ENCODE assay signal across 14 mouse cellular contexts in the genomic region with DNA sequence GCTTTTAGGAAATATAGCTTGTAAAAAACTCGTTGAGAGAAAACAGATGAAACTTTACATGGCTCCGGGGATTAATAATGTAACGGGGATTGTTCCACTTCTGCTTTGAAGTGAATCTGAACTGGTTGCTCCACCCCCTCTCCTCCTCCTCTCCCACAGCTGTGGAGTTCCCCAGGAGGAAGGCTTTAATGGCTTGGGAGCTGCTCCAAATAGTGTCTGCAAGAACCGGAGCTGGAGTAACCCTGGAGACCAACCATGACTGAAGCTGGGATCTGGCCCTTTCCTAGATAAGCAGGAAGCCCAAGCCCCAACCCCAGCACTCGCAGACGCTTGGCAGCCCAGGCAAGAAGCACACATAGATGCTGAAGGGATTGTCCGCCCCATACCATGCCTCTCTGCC. TPM values are rescaled to one million over a fixed set of nuclear protein-coding genes. Genes with fewer than 3 reads are reported as not detected.
A peak's percentile ranks its signal among the peaks of the same experiment; 100 is the strongest.
DNase-seq lines count a peak whose midpoint lies in the region; ATAC-seq and TF ChIP-seq lines count a peak whose summit lies in the region.
"Had no signal": no experiment of that assay in that cellular context is flagged by ENCODE, and none has a peak within 500 bp of the region (broad histone marks: within the 10 kb centered on the region; RNA-seq: fewer than 3 reads in every experiment).

No protein-coding gene starts in this region.

- DNase-seq in lung, adult 18-20 months: peak; percentile 5 to 15
- no peak for DNase-seq in lung, postnatal 14 days
- DNase-seq in gastrocnemius, adult 2 months: peak; percentile 32
- peak; percentile 8 for DNase-seq in heart, postnatal 25 days (ENCODE audit: low spot score)
- peak; percentile 70 for DNase-seq in limb, embryonic 14.5 days (ENCODE audit: low spot score)
- no peak for DNase-seq in thymus, postnatal 25 days
- DNase-seq: liver, postnatal 0 days; right cerebral cortex, postnatal 14 days had no signal

- H3K4me1 ChIP-seq in limb, embryonic 14.5 days (ENCODE audit: control insufficient read depth, insufficient read depth, low read length): peaks cover 5% of the 10 kb centered on the region; the same call in 1 of the 2 replicates
- H3K4me1 ChIP-seq in midbrain, embryonic 16.5 days (ENCODE audit: control insufficient read depth, insufficient read depth, low read length): no peaks in the 10 kb centered on the region
- H3K4me1 ChIP-seq: embryonic facial prominence, embryonic 12.5 days; hindbrain, embryonic 10.5 days had no signal

- no peaks in the 10 kb centered on the region for H3K36me3 ChIP-seq in limb, embryonic 14.5 days (ENCODE audit: control insufficient read depth, insufficient read depth, low read length)
- H3K36me3 ChIP-seq in midbrain, embryonic 16.5 days (ENCODE audit: control insufficient read depth, insufficient read depth, low read length): no peaks in the 10 kb centered on the region
- H3K36me3 ChIP-seq: embryonic facial prominence, embryonic 12.5 days; hindbrain, embryonic 10.5 days had no signal

- no peak overlapping the region for H3K4me2 ChIP-seq in limb, embryonic 14.5 days (replicated peaks; ENCODE audit: low read depth, low read length, severe bottlenecking)
- H3K4me2 ChIP-seq in midbrain, embryonic 16.5 days (ENCODE audit: low read length): no peak overlapping the region
- H3K4me2 ChIP-seq: embryonic facial prominence, embryonic 12.5 days had no signal

- ATAC-seq in limb, embryonic 14.5 days (ENCODE audit: low FRiP score, low read depth): peak; percentile 89
- no peak for ATAC-seq in megakaryocyte, adult 5-6 weeks (ENCODE audit: poor library complexity, severe bottlenecking)
- ATAC-seq in midbrain, embryonic 16.5 days: no peak
- ATAC-seq: liver, postnatal 0 days had no signal

- no peaks in the 10 kb centered on the region for H3K9me3 ChIP-seq in limb, embryonic 14.5 days (ENCODE audit: control insufficient read depth, low read length)
- H3K9me3 ChIP-seq in midbrain, embryonic 16.5 days (replicated peaks; ENCODE audit: control insufficient read depth, low read length, poor library complexity, severe bottlenecking): no peaks in the 10 kb centered on the region
- H3K9me3 ChIP-seq: embryonic facial prominence, embryonic 12.5 days; hindbrain, embryonic 10.5 days had no signal

- no peak for TF ChIP-seq POLR2A in limb, embryonic 14.5 days (IDR thresholded peaks at IDR 0.05; ENCODE audit: borderline replicate concordance, extremely low read depth, insufficient read depth, insufficient read length)

- no peak overlapping the region for H3K9ac ChIP-seq in limb, embryonic 14.5 days (ENCODE audit: low read depth, low read length, severe bottlenecking)
- no peak overlapping the region for H3K9ac ChIP-seq in midbrain, embryonic 16.5 days (ENCODE audit: low read depth, low read length)
- H3K9ac ChIP-seq: embryonic facial prominence, embryonic 12.5 days; liver, postnatal 0 days had no signal

- H3K27me3 ChIP-seq in limb, embryonic 14.5 days (ENCODE audit: control insufficient read depth, insufficient read depth, low read length): no peaks in the 10 kb centered on the region
- no peaks in the 10 kb centered on the region for H3K27me3 ChIP-seq in midbrain, embryonic 16.5 days (ENCODE audit: control insufficient read depth, insufficient read depth, low read depth, low read length)

- H3K27ac ChIP-seq in gastrocnemius, adult 2 months: no peak overlapping the region
- H3K27ac ChIP-seq in limb, embryonic 14.5 days (replicated peaks; ENCODE audit: low read depth, low read length): no peak overlapping the region
- H3K27ac ChIP-seq in midbrain, embryonic 16.5 days (ENCODE audit: low read length): no peak overlapping the region
- H3K27ac ChIP-seq: embryonic facial prominence, embryonic 12.5 days; hindbrain, embryonic 10.5 days had no signal

- H3K4me3 ChIP-seq in gastrocnemius, adult 2 months: no peak overlapping the region
- no peak overlapping the region for H3K4me3 ChIP-seq in limb, embryonic 14.5 days (replicated peaks; ENCODE audit: low read length)
- no peak overlapping the region for H3K4me3 ChIP-seq in midbrain, embryonic 16.5 days (ENCODE audit: low read depth, low read length)
- H3K4me3 ChIP-seq: embryonic facial prominence, embryonic 12.5 days; hindbrain, embryonic 10.5 days had no signal

- intact Hi-C loops in gastrocnemius, adult 2 months (cut with DNase I): no loop called here
- intact Hi-C loops in heart, postnatal 25 days (cut with DNase I): loop anchor here (10.0 kb wide), 1 partner anchor 97 kb away; no protein-coding TSS in a partner anchor

- no peak for TF ChIP-seq CTCF in gastrocnemius, adult 2 months (IDR thresholded peaks at IDR 0.05)

- 29% methylated on average over 7 of the region's 7 CpGs for WGBS in limb, embryonic 14.5 days
- WGBS in midbrain, embryonic 16.5 days: 55% methylated on average over 7 of the region's 7 CpGs

RNA-seq across cellular contexts. Expression of a gene that starts 31.3 kb away (rescaled TPM):
- total RNA-seq in gastrocnemius, adult 2 months (2021): not detected
- total RNA-seq in heart, postnatal 25 days (2021): not detected
- not detected in 2 replicates for polyA plus RNA-seq in limb, embryonic 14.5 days (2012; rRNA removed)
- not detected in 2 replicates for polyA plus RNA-seq in limb, embryonic 14.5 days (2014; fragmentation: Nextera tagmentation; extraction: Ambion mirVana)
- total RNA-seq in megakaryocyte, adult 5-6 weeks (2015): not detected in 2 replicates
- not detected in 2 replicates for total RNA-seq in megakaryocyte, adult 5-6 weeks (2017)
- polyA plus RNA-seq in midbrain, embryonic 16.5 days (2015; fragmentation: Nextera tagmentation; extraction: Ambion mirVana): not detected in 2 replicates
- total RNA-seq: layer of hippocampus, postnatal 14 days had no signal
- polyA plus RNA-seq: embryonic facial prominence, embryonic 12.5 days; frontal cortex, adult 2 months; hindbrain, embryonic 10.5 days; liver, postnatal 0 days had no signal

RNA-seq across cellular contexts. Expression of a gene that starts 34.4 kb away (rescaled TPM):
- total RNA-seq in gastrocnemius, adult 2 months (2021): not detected
- not detected for total RNA-seq in heart, postnatal 25 days (2021)
- not detected in 2 replicates for polyA plus RNA-seq in limb, embryonic 14.5 days (2012; rRNA removed)
- not detected in 2 replicates for polyA plus RNA-seq in limb, embryonic 14.5 days (2014; fragmentation: Nextera tagmentation; extraction: Ambion mirVana)
- total RNA-seq in megakaryocyte, adult 5-6 weeks (2015): not detected in 2 replicates
- not detected in 2 replicates for total RNA-seq in megakaryocyte, adult 5-6 weeks (2017)
- not detected in 2 replicates for polyA plus RNA-seq in midbrain, embryonic 16.5 days (2015; fragmentation: Nextera tagmentation; extraction: Ambion mirVana)
- total RNA-seq: layer of hippocampus, postnatal 14 days had no signal
- polyA plus RNA-seq: embryonic facial prominence, embryonic 12.5 days; frontal cortex, adult 2 months; hindbrain, embryonic 10.5 days; liver, postnatal 0 days had no signal

RNA-seq across cellular contexts. Expression of a gene that starts 37.7 kb away (rescaled TPM):
- not detected for total RNA-seq in gastrocnemius, adult 2 months (2021)
- total RNA-seq in heart, postnatal 25 days (2021): not detected
- not detected in 2 replicates for polyA plus RNA-seq in limb, embryonic 14.5 days (2012; rRNA removed)
- not detected in 2 replicates for polyA plus RNA-seq in limb, embryonic 14.5 days (2014; fragmentation: Nextera tagmentation; extraction: Ambion mirVana)
- total RNA-seq in megakaryocyte, adult 5-6 weeks (2015): not detected in 2 replicates
- not detected in 2 replicates for total RNA-seq in megakaryocyte, adult 5-6 weeks (2017)
- polyA plus RNA-seq in midbrain, embryonic 16.5 days (2015; fragmentation: Nextera tagmentation; extraction: Ambion mirVana): not detected in 2 replicates
- total RNA-seq: layer of hippocampus, postnatal 14 days had no signal
- polyA plus RNA-seq: embryonic facial prominence, embryonic 12.5 days; frontal cortex, adult 2 months; hindbrain, embryonic 10.5 days; liver, postnatal 0 days had no signal

RNA-seq across cellular contexts. Expression of a gene that starts 40.8 kb away (rescaled TPM):
- total RNA-seq in gastrocnemius, adult 2 months (2021): not detected
- not detected for total RNA-seq in heart, postnatal 25 days (2021)
- not detected in 2 replicates for polyA plus RNA-seq in limb, embryonic 14.5 days (2012; rRNA removed)
- not detected in 2 replicates for polyA plus RNA-seq in limb, embryonic 14.5 days (2014; fragmentation: Nextera tagmentation; extraction: Ambion mirVana)
- not detected in 2 replicates for total RNA-seq in megakaryocyte, adult 5-6 weeks (2015)
- total RNA-seq in megakaryocyte, adult 5-6 weeks (2017): not detected in 2 replicates
- not detected in 2 replicates for polyA plus RNA-seq in midbrain, embryonic 16.5 days (2015; fragmentation: Nextera tagmentation; extraction: Ambion mirVana)
- total RNA-seq: layer of hippocampus, postnatal 14 days had no signal
- polyA plus RNA-seq: embryonic facial prominence, embryonic 12.5 days; frontal cortex, adult 2 months; hindbrain, embryonic 10.5 days; liver, postnatal 0 days had no signal

RNA-seq across cellular contexts. Expression of a gene that starts 43.9 kb away (rescaled TPM):
- total RNA-seq in gastrocnemius, adult 2 months (2021): not detected
- not detected for total RNA-seq in heart, postnatal 25 days (2021)
- polyA plus RNA-seq in limb, embryonic 14.5 days (2012; rRNA removed): not detected in 2 replicates
- polyA plus RNA-seq in limb, embryonic 14.5 days (2014; fragmentation: Nextera tagmentation; extraction: Ambion mirVana): not detected in 2 replicates
- not detected in 2 replicates for total RNA-seq in megakaryocyte, adult 5-6 weeks (2015)
- total RNA-seq in megakaryocyte, adult 5-6 weeks (2017): not detected in 2 replicates
- polyA plus RNA-seq in midbrain, embryonic 16.5 days (2015; fragmentation: Nextera tagmentation; extraction: Ambion mirVana): not detected in 2 replicates
- total RNA-seq: layer of hippocampus, postnatal 14 days had no signal
- polyA plus RNA-seq: embryonic facial prominence, embryonic 12.5 days; frontal cortex, adult 2 months; hindbrain, embryonic 10.5 days; liver, postnatal 0 days had no signal

Comparison
In these comparisons a context has a peak if more than half of its experiments do, and no peak if none do; other contexts are left out.
1. DNase-seq: peak in lung, adult 18-20 months (2 of 2), gastrocnemius, adult 2 months (single experiment), heart, postnatal 25 days (single experiment) and limb, embryonic 14.5 days (single experiment); none in lung, postnatal 14 days (single experiment) and thymus, postnatal 25 days (single experiment).